Mouse (Mus musculus): ENCODE results near the gene Dnmt3l.
"Not testable (repeated sequence)": the region's sequence is repeated elsewhere in the genome, so short reads cannot be mapped to it uniquely, and the experiment has no call there.

The Dnmt3l gene

DNA sequence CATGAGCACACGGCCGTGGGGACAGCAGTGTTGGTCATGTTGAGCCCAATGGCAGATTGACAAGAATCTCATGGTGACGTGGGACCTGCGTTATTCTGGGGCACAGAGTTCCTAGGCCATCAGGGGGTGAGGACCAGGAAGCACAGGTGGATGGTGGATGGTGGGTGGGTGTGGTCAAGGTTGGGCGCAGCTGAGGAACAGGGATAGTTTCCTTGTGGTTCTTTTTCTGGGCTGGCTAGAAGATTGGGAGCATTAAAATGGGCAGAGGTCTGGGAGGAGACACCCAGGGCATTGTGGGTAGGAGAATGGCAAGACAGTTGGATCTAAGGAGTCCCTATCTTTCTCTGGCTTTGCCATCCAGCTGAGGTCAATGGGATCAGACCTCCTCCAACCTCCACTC is at the start of gene Dnmt3l:
Gene Dnmt3l, plus strand, starts transcription at position 301 of the 400 bp plus-strand sequence.
- DNase-seq (ENCODE audit: low spot score in 2 of 2), result no peak

DNA sequence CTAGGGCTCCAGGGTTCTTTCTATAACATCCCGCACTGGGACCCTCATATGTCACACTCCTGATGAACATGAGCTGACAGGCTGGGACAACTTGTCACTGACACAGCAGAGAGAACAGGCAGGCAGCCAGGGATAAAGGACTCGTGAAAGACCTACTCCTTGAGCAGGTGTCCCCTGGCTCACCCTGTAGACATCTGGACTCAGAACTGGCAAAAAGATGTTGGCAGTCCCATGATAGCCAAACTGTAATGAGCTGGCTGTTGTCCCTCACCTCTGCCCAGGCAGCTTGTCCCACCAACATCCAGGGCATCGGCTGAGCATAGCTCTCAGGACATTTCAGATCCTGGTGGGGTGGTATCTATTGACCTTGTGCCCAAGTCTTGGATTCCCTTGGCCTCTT is 46.1 kb upstream of the Dnmt3l start:
- DNase-seq (ENCODE audit: low spot score in 2 of 2), result no peak

DNA sequence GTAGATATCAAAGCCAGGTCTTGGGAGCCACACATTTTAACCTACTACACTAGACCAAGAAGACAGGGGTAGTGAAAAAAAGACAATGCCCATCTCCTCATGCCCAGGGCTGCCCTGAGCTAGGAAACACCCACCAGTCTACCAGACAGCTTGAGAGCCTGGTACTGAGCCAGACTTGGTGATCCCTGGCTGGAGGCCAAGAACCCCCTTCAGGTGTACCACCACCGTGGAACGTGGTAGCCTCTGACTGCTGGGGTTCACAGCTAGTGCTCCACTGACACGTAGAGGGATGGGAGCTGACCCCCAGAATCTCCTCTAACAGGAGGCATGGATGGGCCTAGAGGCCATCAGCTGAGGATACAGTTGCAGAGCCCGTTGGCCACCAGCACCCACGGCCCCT is 41.5 kb upstream of the Dnmt3l start:
- DNase-seq (ENCODE audit: low spot score in 2 of 2), result no peak

DNA sequence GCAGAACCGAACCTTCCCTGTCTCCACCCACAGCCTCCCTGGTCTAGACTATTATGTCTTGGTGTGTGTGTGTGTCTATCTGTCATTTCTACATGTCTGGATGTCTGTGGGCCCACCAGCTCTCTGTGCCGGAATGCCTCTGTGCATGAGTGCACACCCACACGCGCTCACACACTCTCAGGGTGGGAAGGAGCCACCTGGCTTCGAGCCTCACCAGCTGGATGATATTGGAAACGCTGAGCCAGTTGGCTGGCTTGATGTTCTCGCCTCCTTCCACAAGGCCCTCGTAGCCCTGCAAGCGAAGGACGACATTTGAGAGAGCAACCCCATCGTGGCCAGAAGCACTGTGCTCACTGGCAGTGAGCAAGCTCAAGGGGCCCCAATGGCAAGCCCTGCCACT is 40.0 kb upstream of the Dnmt3l start:
- peak; percentile 89 to 93 for DNase-seq (ENCODE audit: low spot score in 2 of 2)

DNA sequence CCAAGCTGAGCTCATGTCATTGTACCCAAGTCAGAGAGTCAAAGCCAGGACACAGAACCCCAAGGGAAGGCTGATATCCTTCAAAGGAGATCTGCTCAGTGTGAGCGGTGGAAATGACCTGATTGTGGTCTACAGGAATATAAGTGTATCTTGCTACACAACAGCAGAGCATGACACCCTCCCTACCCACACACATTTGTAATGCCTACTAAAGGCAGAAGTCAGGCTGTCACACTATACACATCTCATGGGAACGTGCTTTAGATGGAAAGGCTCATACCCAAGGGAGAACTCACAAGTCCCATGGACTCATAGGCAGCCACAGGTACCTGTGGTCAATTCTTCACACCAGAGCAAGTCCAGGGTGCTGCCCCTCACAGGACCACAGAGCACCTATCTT is 39.4 kb upstream of the Dnmt3l start:
- DNase-seq (ENCODE audit: low spot score in 2 of 2), result no peak

DNA sequence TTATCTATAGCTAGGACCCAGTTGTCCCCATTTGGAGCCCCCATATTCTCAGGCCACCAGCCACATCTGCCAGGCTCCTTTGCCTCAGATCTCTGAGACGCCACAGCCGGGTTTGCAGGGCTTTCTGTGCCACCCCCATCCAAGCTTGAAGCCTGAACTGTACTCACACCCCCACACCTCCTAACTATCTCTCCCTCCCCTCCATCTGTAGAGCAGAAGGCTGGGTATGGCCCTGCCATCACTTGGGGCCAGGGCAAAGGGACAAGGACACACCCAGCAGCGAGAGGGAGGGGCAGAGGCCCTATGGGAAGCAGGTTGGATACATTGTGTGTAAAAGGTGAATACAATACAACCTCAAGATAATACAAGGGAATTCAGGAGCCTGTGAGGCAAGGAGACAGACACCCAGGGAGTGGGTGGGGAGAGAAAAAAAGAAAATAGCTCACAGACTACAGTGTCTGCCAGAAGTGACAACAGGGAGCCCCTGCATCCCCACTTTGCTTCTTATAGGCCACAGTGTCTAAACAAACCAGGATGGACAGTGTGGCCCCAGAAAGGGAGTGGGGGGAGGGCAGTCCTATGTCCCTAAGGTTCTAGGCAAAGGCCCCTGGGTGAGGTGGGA is 37.2 kb upstream of the Dnmt3l start:
- peak in 1 of 2 experiments; percentile 69 for DNase-seq (ENCODE audit: low spot score in 2 of 2)

DNA sequence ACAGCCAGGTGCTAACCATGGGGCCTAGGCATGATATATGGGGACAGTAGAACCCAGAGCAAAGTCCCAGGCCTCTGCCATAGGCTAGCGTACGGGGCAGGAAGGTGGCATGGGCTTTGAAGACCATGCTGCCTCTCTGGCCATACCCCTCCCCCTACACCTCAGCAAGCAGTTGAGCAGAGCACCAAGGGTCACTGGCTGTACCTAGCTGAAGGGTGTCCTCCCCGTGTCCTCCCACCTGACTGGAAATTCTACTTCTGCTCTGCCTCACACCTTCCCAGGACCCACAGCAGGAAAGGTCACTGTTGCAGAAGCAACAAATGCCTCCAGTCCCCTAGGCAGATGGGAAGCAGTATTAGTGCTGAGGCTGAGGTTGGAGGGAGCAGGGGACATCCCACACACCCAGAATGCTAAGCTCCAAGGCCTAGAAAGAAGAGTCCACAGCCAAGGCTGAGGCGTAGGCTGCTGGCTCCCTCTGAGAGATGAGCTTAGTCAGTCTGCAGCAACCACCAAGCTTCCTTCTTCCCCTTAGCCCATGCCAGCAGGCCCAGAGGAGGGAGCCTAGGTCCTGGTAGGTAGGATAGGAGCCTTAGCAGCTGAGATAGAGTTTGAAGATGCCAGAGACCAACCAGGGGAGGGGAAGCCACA is 35.8 kb upstream of the Dnmt3l start:
- no peak for DNase-seq (ENCODE audit: low spot score in 2 of 2)

DNA sequence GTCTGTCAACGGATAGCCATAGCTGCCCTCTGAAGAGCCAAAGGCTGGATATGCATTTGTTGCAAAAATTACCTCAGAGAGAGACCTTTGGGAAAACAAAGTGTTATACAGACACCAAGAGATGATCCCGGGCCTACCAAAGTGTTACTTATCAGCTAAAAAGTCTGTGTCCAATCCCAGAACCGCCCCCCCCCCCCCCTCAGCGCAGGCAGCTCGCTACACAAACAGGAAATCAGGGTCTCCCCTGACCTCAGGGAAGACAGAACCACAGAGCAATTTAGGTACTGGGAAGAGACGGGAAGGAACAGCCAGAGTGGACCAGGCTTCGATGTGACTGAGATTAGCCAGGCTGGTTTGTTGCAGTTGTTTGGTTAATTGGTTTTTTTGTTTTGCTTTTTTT is 34.5 kb upstream of the Dnmt3l start:
- no peak for DNase-seq (ENCODE audit: low spot score in 2 of 2)

DNA sequence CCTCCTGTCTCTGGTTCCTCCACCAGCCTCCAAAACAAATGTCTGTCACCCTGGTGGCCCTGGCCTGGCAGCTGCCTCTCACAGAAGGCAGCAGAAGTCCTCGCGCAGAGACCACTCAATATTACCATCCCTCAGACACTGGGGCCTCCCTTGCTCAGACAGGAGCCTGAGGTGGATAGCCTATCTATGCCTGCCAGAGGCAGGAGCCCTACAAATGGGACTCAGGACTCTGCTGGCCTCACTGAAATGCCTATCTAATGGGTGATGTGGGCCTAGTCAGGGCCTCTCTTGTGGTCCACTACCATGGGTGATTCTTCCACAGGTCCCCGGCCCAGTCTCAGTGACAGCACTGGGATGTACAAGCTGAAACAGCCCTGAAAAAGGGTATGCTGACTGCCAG is 33.6 kb upstream of the Dnmt3l start:
- DNase-seq (ENCODE audit: low spot score in 2 of 2), result no peak

DNA sequence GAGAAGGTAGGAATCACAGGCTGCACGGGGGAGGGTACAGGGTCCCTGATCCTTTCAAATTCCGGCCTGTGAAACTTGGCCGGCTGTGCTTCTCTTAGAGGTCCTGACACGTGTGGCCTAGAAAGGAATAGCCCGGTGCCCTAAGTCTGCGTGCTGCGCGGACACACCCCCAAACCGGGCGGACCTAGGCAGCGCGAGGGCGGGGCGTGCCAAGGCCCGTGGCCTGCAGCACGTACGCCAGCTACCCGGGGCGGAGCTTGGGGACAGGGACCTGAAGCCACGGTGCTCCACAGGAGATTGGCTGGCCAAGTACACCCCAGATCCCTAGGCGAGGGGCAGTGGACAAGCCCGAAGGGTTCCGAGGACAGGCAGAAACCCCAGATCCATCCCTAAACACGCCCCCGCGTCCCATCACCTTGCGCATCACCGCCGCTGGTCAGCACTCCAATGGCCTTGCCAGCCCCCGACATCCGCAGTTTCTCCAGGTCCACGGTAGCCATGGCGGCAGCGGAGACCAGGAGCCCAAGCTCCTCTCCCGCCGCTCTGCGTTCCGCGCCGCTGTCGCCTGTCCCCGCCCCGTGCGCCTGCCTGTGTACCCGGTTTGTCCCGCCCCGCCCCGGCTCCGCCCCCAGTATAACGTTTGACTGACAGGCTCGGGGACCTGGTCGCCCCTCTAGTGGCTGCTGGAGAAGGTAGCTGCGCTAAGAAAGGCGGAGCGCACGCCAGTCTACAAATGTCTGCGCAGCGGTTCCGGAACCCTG is 32.4 kb upstream of the Dnmt3l start:
- peak; percentile 78 to 93 for DNase-seq (ENCODE audit: low spot score in 2 of 2)

DNA sequence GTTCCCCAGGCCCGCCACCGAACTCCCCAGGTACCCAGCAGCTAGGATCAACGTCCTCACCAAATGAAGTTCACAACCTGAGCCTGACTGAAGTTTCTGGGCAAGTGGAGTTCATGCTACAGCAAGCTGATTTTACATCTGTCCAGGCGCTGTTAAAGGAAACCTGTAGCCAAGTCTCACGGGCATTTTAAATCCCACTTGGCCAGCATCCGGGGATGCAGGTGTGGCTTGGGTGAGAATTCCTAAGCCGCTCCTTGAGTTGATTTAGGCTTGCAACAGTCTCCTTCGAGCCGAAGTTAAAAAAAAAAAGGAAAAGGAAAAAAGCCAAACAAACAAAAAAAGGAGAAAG is 31.8 kb upstream of the Dnmt3l start, which contains the start of gene Pfkl:
Gene Pfkl, minus strand, starts transcription at position 139 of the 349 bp plus-strand sequence.
- no peak for DNase-seq (ENCODE audit: low spot score in 2 of 2)

DNA sequence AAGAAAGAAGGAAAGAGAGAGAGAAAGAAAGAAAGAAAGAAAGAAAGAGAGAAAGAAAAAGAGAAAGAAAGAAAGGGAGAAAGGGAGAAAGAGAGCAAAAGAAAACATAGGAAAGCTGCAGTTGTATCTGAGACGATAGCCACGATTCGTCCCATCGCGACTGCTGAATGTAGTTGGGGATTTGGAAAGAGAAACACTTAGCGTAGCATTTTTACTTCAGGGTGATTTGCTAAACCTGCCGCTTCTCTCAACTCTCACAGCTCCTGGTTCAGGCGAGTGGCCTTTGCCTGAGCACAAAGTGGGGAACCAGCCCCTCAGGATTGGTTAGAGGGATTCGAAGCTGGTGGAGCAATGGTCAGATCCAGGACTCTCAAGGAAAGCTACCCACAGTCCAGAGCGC is 31.4 kb upstream of the Dnmt3l start:
- no peak for DNase-seq (ENCODE audit: low spot score in 2 of 2)

DNA sequence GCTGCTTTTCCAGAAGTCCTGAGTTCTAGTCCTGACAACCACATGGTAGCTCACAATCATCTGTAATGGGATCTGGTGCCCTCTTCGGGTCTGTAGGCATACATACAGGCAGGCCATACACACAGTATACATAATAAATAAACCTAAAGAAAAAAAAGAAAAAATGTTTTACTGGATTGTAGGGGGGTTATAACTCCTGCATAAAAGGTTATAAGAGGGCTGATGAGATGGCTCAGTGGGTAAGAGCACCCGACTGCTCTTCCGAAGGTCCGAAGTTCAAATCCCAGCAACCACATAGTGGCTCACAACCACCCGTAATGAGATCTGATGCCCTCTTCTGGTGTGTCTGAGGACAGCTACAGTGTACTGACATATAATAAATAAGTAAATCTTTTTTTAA is 30.6 kb upstream of the Dnmt3l start:
- DNase-seq (ENCODE audit: low spot score in 2 of 2), result not testable (repeated sequence)

DNA sequence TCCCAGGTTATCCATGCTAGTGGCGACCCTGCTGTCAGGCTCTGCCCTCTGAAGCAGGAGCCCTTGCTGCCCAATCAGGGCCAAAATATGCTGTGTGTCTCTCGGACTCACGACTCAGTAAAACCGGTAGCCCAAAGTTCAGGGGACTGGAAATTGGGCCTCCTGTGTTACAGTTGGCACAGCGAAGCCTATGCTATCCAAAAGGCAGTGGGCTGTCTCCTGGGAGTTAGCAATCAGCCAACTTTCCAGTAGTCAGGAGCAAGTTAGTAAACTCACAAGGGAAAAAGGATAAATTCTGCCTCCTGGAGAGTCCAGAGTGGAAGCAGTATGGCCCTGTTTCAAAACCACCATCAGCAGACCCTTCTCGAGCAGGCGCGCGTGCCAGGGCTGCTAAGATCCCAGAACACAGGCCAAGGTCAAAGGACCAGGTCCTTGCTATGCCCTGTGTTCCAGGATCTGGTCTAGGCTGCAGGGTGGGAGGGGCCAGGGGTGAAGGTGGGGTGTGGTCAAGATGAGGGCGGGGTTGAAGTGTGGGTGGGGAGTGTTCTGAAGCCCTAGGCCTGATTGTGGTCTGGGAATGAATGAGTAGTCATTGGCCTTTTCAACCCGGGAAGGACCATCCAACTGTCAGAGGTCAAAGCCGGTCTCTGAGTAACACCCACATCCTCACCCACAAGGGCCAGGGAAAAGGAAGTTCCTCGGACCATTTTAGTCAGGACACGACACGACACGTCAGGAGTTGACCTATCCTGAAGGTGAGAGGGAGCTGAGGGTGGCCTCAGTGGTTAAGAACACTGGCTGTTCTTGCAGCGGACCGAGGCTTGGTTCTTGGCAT is 28.9 kb upstream of the Dnmt3l start:
- DNase-seq (ENCODE audit: low spot score in 2 of 2), result no peak

DNA sequence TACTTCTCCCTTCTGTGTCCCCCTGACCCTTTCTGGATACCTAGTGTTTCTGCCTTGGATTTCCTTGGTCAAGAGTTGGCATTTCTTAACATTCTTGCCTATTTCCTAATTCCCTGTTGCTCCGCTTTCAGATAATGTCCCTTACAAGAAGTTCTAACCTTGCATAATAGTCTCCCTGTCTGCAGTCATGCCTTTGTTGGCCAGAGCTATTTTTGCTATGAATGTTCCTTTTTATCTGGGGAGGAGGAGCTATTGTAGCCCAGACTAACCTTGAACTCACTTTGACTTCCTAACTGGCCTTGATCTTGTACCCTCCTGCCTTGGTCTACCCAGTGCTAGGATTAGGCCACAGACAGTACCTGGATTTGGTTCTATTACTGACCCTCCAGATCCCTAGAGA is 26.3 kb upstream of the Dnmt3l start:
- no peak for DNase-seq (ENCODE audit: low spot score in 2 of 2)

DNA sequence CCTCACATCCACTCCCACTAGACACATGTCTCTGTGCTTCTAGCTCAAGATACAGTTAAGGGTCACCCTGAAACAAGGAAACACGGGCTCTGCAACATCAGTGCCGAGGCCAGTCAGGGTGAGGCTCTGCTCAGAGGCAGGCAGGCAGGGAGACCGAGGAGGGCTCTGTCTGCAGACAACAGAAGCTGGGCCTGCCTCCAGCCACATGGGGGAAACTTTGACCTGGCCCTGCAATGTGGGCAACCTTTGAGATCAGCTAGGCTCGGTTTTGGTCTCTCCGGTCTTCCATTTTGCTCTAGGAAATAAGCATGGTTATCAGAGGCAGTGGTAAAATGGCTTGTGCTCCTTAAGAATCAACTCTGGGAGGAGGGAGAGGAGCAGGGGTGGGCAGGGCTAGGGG is 25.4 kb upstream of the Dnmt3l start:
- DNase-seq (ENCODE audit: low spot score in 2 of 2), result no peak

DNA sequence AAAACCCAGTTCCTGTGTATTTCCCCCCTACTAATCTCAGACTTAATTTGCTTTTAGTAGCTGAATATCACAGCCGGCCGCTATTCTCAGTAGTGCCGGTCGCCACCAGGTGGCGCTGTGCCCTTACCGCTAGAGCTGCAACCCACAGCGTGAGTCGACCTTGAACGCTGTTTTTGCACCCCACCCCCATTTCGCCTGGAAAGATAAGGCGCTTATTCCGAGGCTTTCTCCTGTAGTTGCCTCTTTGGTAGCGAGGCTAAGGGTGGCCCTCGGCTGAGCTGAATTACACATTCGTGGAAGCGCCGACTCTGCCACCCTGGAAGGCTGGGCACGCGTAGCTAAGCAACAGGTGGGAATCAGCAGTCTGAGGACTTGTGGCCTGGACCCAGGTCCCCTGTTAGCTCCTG is 22.9 kb upstream of the Dnmt3l start:
- peak in 1 of 2 experiments; percentile 76 for DNase-seq (ENCODE audit: low spot score in 2 of 2)

DNA sequence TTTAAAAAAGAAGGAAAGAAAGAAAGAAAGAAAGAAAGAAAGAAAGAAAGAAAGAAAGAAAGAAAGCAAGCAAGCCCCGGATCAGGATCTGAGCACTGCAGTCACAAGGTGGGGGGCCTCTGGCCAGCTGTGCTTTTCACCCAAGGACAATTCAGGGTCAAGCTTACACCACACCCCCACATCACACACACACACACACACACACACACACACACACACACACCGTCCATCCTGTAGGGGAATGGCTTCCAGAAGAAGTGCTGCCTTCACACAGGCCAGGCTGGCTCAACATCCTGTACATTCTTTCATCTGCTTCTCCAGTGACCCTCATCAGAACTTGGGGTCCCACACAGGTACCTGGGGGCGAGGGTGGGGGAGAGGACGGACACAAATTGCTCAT is 22.5 kb upstream of the Dnmt3l start:
- no peak for DNase-seq (ENCODE audit: low spot score in 2 of 2)

DNA sequence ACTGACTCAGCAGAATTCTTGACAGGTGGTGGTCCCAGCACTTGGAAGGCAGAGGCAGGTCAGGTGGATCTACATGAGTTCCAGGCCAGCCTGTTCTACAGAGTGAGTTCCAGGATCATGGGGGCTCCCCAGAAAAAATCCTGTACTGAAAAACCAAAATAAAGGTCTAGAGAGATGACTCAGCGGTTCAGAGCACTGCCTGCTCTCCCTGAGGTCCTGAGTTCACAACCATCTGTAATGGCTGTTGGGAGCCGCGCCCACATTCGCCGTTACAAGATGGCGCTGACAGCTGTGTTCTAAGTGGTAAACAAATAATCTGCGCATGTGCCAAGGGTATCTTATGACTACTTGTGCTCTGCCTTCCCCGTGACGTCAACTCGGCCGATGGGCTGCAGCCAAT is 21.8 kb upstream of the Dnmt3l start:
- DNase-seq (ENCODE audit: low spot score in 2 of 2), result not testable (repeated sequence)

DNA sequence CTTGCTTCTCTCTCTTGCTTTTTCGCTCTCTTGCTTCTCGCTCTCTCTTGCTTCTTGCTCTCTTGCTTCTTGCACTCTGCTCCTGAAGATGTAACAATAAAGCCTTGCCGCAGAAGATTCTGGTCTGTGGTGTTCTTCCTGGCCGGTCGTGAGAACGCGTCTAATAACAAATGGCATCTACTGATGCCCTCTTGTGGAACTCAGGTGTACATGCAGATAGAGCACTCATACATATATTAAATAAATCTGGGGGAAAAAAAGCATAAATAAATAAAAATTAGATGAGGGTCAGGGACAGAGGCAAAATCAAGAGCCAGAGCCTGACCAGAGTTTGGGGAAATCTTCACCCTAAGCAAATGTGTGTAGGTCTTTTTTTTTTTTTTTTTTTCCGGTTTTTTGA is 16.3 kb upstream of the Dnmt3l start:
- not testable (repeated sequence) for DNase-seq (ENCODE audit: low spot score in 2 of 2)

DNA sequence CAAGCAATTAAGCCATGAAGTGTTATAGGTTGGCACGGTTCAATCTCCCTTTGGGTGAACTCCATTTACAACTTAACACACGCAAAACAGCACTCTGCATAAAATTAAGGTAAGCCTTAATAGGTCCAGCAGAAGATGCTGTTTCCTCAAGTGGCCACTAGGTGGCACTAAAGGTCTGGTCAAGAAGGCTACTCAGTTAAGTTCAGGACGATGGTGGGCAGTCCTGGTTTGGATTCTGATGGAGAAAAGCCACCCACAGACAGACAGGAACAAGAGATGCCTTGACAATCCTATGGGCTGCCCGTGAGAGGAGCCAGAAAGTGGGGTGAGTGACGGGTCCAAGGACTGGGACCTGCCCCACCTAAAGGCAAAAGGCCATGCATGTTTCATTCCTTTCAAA is 13.6 kb upstream of the Dnmt3l start:
- peak in 1 of 2 experiments; percentile 69 for DNase-seq (ENCODE audit: low spot score in 2 of 2)

DNA sequence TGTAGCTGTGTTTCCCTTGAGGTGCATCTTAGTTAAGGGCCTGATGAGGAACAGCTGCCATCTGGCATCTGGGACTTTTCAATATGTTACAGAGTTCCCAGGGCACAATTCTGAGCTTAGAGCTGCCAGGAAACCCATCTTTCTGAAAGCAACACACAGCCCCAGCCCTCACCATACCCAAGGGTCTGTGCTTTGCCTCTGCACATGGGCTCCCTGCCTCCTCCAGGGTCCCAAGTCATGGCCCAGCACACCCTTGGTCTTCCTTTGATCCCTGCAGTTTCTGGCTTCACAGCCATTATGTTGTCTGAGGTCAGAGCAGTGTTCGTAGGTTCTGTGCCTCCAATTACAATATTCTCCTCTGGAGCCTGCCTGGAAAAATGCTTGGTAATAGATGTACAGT is 12.7 kb upstream of the Dnmt3l start:
- DNase-seq (ENCODE audit: low spot score in 2 of 2), result no peak

All from left cerebral cortex, adult 9 months (tissue).